Mouse (Mus musculus) bone marrow macrophage, adult 2 months (primary cell): Measurements from ENCODE around the gene Gad1.

Experiments used
- CTCF ChIP-seq: IDR thresholded peaks from 2 replicates; pipeline ENCODE4 v1.5.1; 2012; ENCODE audit warnings: low read depth, mild to moderate bottlenecking, low read length, moderate library complexity
- POLR2A ChIP-seq: IDR thresholded peaks from 2 replicates; pipeline ENCODE4 v1.6.1; 2012; ENCODE audit warnings: mild to moderate bottlenecking, low read depth, low read length, borderline replicate concordance

- TF ChIP-seq POLR2A = no peak
- TF ChIP-seq CTCF = no peak
These were observed 14.8 kb downstream of the Gad1 start for GRCm38 (mm10) chr2:70567682-70568077.
